Mouse (Mus musculus) left cerebral cortex, postnatal 25 days (tissue): ENCODE data around the gene Crtam. TPM values are rescaled to one million over a fixed set of nuclear protein-coding genes. Genes with fewer than 3 reads are reported as not detected.

Source experiments
- DNase-seq, 2 experiments: peaks; one replicate each; pipeline ENCODE4 v3.0.0; 2022; ENCODE audit warnings: low spot score in 2 of 2, mixed read lengths in 1 of 2
- intact Hi-C: fragments of 180-260 bp; cut with DNase I; formaldehyde crosslinking; loops from one replicate; pipeline ENCODE4 v1.15.1; 2025
- total RNA-seq, 2 experiments: library from RNA; stranded (reverse); gene quantifications; 2 replicates each; pipeline ENCODE4 v1.2.3; 2021

Gene Crtam
- total RNA-seq, 2 experiments from 2014 or later, result not detected

GRCm38 (mm10) chr9:41012456-41012855 is 8.0 kb upstream of the Crtam start:
- intact Hi-C loops, result no loop called here
- DNase-seq, result no peak

GRCm38 (mm10) chr9:41011512-41012436 is 7.3 kb upstream of the Crtam start:
- intact Hi-C loops, result no loop called here
- peak; percentile 39 to 71 for DNase-seq

- no peak for DNase-seq
- intact Hi-C loops, result no loop called here
These were observed 3.4 kb upstream of the Crtam start for GRCm38 (mm10) chr9:41007785-41008184.

- intact Hi-C loops, result no loop called here
- DNase-seq, result no peak
These were observed 7.2 kb downstream of the Crtam start for GRCm38 (mm10) chr9:40997116-40997779.

- no peak for DNase-seq
- intact Hi-C loops, result no loop called here
These were observed 10.4 kb downstream of the Crtam start for GRCm38 (mm10) chr9:40994075-40994474.

GRCm38 (mm10) chr9:40991511-40991910 is 12.9 kb downstream of the Crtam start:
- DNase-seq, result no peak
- intact Hi-C loops, result loop anchor here (2.0 kb wide), 1 partner anchor 191 kb away; no protein-coding TSS in a partner anchor

GRCm38 (mm10) chr9:40989940-40990588 is 14.4 kb downstream of the Crtam start:
- peak; percentile 72 to 74 for DNase-seq
- intact Hi-C loops, result loop anchor here (1.0 to 2.0 kb wide), 3 partner anchors 38 to 200 kb away; no protein-coding TSS in a partner anchor

- no peak for DNase-seq
- intact Hi-C loops, result no loop called here
These were observed 20.1 kb downstream of the Crtam start for GRCm38 (mm10) chr9:40984313-40984712.

- DNase-seq, result no peak
- intact Hi-C loops, result no loop called here
These were observed 20.7 kb downstream of the Crtam start for GRCm38 (mm10) chr9:40983758-40984157.

- DNase-seq, result peak; percentile 35 to 37
- intact Hi-C loops, result loop anchor here (1.0 kb wide), 1 partner anchor 146 kb away; no protein-coding TSS in a partner anchor
These were observed 21.9 kb downstream of the Crtam start for GRCm38 (mm10) chr9:40982480-40982879.

GRCm38 (mm10) chr9:40974042-40974801 is 30.2 kb downstream of the Crtam start:
- peak in 1 of 2 experiments; percentile 60 for DNase-seq
- intact Hi-C loops, result no loop called here

GRCm38 (mm10) chr9:40964418-40964714 is 40.1 kb downstream of the Crtam start:
- intact Hi-C loops, result no loop called here
- DNase-seq, result no peak

GRCm38 (mm10) chr9:40963586-40964417 is 40.6 kb downstream of the Crtam start, which contains the start of gene Jhy:
Gene Jhy (minus strand): TSS chr9:40964118.
- intact Hi-C loops, result no loop called here
- DNase-seq, result no peak

- intact Hi-C loops, result no loop called here
- DNase-seq, result no peak
These were observed 43.0 kb downstream of the Crtam start for GRCm38 (mm10) chr9:40961401-40961800.

GRCm38 (mm10) chr9:40949039-40949615 is 55.3 kb downstream of the Crtam start:
- no peak for DNase-seq
- intact Hi-C loops, result no loop called here

GRCm38 (mm10) chr9:40948473-40948872 is 56.0 kb downstream of the Crtam start:
- intact Hi-C loops, result no loop called here
- DNase-seq, result no peak

- intact Hi-C loops, result no loop called here
- DNase-seq, result no peak
These were observed 57.3 kb downstream of the Crtam start for GRCm38 (mm10) chr9:40947131-40947530.

GRCm38 (mm10) chr9:40937425-40937824 is 67.0 kb downstream of the Crtam start:
- DNase-seq, result peak in 1 of 2 experiments; percentile 9
- intact Hi-C loops, result no loop called here
